Mouse (Mus musculus) intestine, embryonic 15.5 days (tissue): ENCODE results near the gene Prl8a2. TPM values are rescaled to one million over a fixed set of nuclear protein-coding genes. Genes with fewer than 3 reads are reported as not detected.
A peak's percentile ranks its signal among the peaks of the same experiment; 100 is the strongest.

ENCODE experiments used
- ATAC-seq: fragments of 200-750 bp; cut with Nextera tagmentation; 2 replicates; pipeline ENCODE4 v1.8.0; 2017; ENCODE audit warnings: moderate TSS enrichment, moderate library complexity
- H3K27ac ChIP-seq: fragments of 300-500 bp; sonication (generic); 2 replicates; pipeline ENCODE4 v1.5.1; 2015; ENCODE audit warnings: mild to moderate bottlenecking, inconsistent platforms
- H3K27me3 ChIP-seq: fragments of 300-500 bp; sonication (generic); replicated peaks from 2 replicates; pipeline ENCODE4 v1.6.1; 2015; ENCODE audit warnings: inconsistent platforms
- H3K36me3 ChIP-seq: fragments of 300-500 bp; sonication (generic); 2 replicates; pipeline ENCODE4 v1.6.1; 2015; ENCODE audit warnings: inconsistent platforms
- H3K4me1 ChIP-seq: fragments of 300-500 bp; sonication (generic); replicated peaks from 2 replicates; pipeline ENCODE4 v1.6.1; 2015; ENCODE audit warnings: inconsistent platforms
- H3K4me2 ChIP-seq: fragments of 300-500 bp; sonication (generic); replicated peaks from 2 replicates; pipeline ENCODE4 v1.6.1; 2015; ENCODE audit warnings: mild to moderate bottlenecking, inconsistent platforms
- H3K4me3 ChIP-seq: fragments of 300-500 bp; sonication (generic); replicated peaks from 2 replicates; pipeline ENCODE4 v1.5.1; 2015; ENCODE audit warnings: inconsistent platforms
- H3K9ac ChIP-seq: fragments of 300-500 bp; sonication (generic); 2 replicates; pipeline ENCODE4 v1.6.1; 2015; ENCODE audit warnings: inconsistent platforms
- H3K9me3 ChIP-seq: fragments of 300-500 bp; sonication (generic); 2 replicates; pipeline ENCODE4 v1.6.1; 2016; ENCODE audit warnings: inconsistent platforms
- WGBS: fragments of 180-500 bp; shearing (Covaris S2); methylation state at CpG from one replicate; pipeline ENCODE4 v1.1.7; 2015; 5-methylcytosine and 5-hydroxymethylcytosine counted together
- polyA plus RNA-seq: library from polyadenylated mRNA; unstranded; fragments of >200 nt; fragmentation: Nextera tagmentation; extraction: Ambion mirVana; gene quantifications from 2 replicates; pipeline ENCODE4 v1.2.1, GENCODE M21; 2015

Gene Prl8a2
- polyA plus RNA-seq: not detected in 2 replicates

DNA sequence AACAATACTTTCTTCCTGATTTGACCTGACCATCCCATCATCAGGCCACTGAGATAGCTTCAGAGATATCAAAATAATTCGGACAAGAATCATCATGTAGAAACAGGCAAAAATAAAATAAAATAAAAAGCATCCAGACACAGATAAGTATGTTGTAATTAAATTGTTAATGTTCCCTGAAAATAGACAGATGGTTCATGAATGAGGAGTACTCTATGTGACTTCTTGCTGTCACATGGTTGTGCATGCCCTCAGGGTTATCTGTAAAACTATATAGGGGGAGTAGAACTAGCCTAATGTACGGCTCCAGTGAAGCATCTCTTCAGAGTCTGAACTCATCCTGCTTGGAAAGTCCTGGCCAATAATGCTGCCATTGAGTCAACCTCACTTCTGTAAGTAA lies at the start of gene Prl8a2:
Gene Prl8a2, plus strand, starts transcription at position 301 of the 400 bp plus-strand sequence.
- Histone ChIP-seq H3K9me3 (no peaks in the 10 kb centered on the region), H3K9ac (no peak within 1 kb of the TSS), H3K27ac (no peak within 1 kb of the TSS), H3K4me1 (no peaks in the 10 kb centered on the region), H3K27me3 (no peaks in the 10 kb centered on the region), H3K4me3 (no peak within 1 kb of the TSS), H3K36me3 (no peaks in the 10 kb centered on the region), H3K4me2 (no peak within 1 kb of the TSS)
- no peak for ATAC-seq
- 67% methylated on average over 2 of the region's 2 CpGs for WGBS

DNA sequence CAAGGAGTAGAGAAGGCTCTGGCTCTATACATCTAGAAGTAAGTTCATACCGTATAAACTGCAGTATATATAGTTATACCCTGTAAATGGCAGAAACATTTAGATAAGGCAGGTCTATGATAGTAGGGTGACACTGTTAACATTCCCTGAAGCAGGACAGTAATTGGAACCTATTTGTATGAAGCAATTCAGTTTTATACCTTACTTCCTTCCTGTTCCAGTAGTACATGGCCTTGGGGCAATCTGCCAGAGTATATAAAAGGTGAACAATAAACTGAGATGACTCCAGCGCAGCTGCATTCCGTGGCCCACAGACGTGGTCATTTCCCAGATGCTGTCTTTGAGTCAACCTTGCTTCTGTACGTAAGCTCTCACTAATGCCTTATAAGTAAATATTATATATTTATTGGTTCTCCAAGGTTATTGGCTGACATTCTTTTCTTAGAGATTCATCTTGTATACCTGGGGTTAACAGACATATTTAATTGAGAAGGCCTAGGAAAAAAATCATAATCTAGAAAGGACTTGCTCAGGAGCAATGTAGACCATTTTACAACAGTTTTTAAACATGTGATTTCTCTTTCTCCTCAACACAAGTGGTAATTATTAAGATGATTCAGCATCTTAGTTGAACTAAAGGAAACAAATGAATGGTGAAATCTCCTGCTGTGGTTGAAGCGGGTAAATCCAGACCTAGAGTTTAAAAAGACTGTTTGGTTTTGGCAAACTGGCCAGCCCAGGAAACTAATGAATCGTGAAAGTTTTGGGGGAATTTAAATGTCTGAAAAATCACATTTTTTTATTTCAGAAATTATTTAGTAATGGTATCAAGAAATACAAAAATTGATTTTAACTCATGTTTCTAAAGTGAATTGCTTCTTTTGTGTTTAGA lies 32.9 kb upstream of the Prl8a2 start, which contains the start of gene Prl6a1:
Gene Prl6a1, plus strand, starts transcription at position 294 of the 892 bp plus-strand sequence.
- H3K4me1 ChIP-seq: no peaks in the 10 kb centered on the region
- WGBS: 62% methylated on average over 7 of the region's 7 CpGs
- no peak within 1 kb of the TSS for H3K4me3 ChIP-seq
- H3K36me3 ChIP-seq: no peaks in the 10 kb centered on the region
- no peak within 1 kb of the TSS for H3K9ac ChIP-seq
- peak; percentile 98 for ATAC-seq
- no peak within 1 kb of the TSS for H3K27ac ChIP-seq
- H3K4me2 ChIP-seq: no peak within 1 kb of the TSS
- no peaks in the 10 kb centered on the region for H3K27me3 ChIP-seq
- no peaks in the 10 kb centered on the region for H3K9me3 ChIP-seq

DNA sequence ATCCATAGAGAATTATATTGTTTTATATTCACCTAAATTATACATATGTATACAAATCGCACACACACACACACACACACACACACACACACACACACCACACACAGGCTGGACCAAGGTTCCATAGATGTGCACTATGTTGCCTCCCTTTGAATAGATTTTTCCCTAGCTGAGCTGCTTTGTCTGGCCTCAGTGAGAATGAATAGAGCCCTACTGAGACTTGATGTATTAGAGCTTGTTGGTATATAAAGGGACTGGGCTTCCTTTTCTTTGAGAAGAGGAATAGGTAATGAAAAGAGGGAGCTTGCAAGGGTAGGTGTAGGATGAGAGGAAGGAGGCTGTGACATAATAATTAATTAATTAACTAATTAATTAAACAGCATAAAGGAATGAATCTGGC lies 10.5 kb upstream of the Prl8a2 start:
- no peaks in the 10 kb centered on the region for H3K27me3 ChIP-seq
- no peak overlapping the region for H3K9ac ChIP-seq
- H3K4me2 ChIP-seq: no peak overlapping the region
- H3K36me3 ChIP-seq: no peaks in the 10 kb centered on the region
- no peak for ATAC-seq
- 88% methylated on average over 1 of the region's 1 CpGs for WGBS
- no peaks in the 10 kb centered on the region for H3K9me3 ChIP-seq
- H3K27ac ChIP-seq: no peak overlapping the region
- H3K4me1 ChIP-seq: no peaks in the 10 kb centered on the region
- H3K4me3 ChIP-seq: no peak overlapping the region

GRCm38 (mm10) chr13:27342733-27343275 lies 2.7 kb upstream of the Prl8a2 start:
- peak; percentile 34; the same call in 1 of the 2 replicates for ATAC-seq
- 34% methylated on average over 3 of the region's 3 CpGs for WGBS

GRCm38 (mm10) chr13:27390746-27391145 lies 45.3 kb downstream of the Prl8a2 start, which contains the start of gene Prl2b1:
Prl2b1 (minus strand) TSS chr13:27390846.
- ATAC-seq: no peak
- 75% methylated on average over 6 of the region's 6 CpGs for WGBS

More at GRCm38 (mm10) chr13:27342733-27343275, 2.7 kb upstream of the Prl8a2 start:
- H3K4me1 ChIP-seq: no peaks in the 10 kb centered on the region
- no peak overlapping the region for H3K27ac ChIP-seq
- no peak overlapping the region for H3K4me3 ChIP-seq
- H3K9me3 ChIP-seq: no peaks in the 10 kb centered on the region
- H3K9ac ChIP-seq: no peak overlapping the region
- H3K27me3 ChIP-seq: no peaks in the 10 kb centered on the region
- no peak overlapping the region for H3K4me2 ChIP-seq
- no peaks in the 10 kb centered on the region for H3K36me3 ChIP-seq

GRCm38 (mm10) chr13:27399061-27399724 lies 53.7 kb downstream of the Prl8a2 start:
- no peak overlapping the region for H3K4me3 ChIP-seq
- H3K4me2 ChIP-seq: no peak overlapping the region
- ATAC-seq: no peak
- H3K9ac ChIP-seq: no peak overlapping the region
- H3K4me1 ChIP-seq: no peaks in the 10 kb centered on the region
- 93% methylated on average over 7 of the region's 7 CpGs for WGBS
- H3K36me3 ChIP-seq: no peaks in the 10 kb centered on the region
- no peaks in the 10 kb centered on the region for H3K27me3 ChIP-seq
- no peak overlapping the region for H3K27ac ChIP-seq
- no peaks in the 10 kb centered on the region for H3K9me3 ChIP-seq

More at GRCm38 (mm10) chr13:27390746-27391145, 45.3 kb downstream of the Prl8a2 start, which contains the start of gene Prl2b1:
- Histone ChIP-seq H3K27me3 (no peaks in the 10 kb centered on the region), H3K4me2 (no peak within 1 kb of the TSS), H3K9me3 (no peaks in the 10 kb centered on the region), H3K4me1 (no peaks in the 10 kb centered on the region), H3K9ac (no peak within 1 kb of the TSS), H3K27ac (no peak within 1 kb of the TSS), H3K4me3 (no peak within 1 kb of the TSS), H3K36me3 (no peaks in the 10 kb centered on the region)

Other genes starting within 250 kb of the Prl8a2 start
- not detected in 2 replicates for gene Prl3d2, start 224.0 kb upstream of the Prl8a2 start, polyA plus RNA-seq
- gene Prl3d3, start 188.9 kb upstream of the Prl8a2 start, polyA plus RNA-seq: not detected in 2 replicates
- not detected in 2 replicates for gene Prl3c1, start 149.0 kb upstream of the Prl8a2 start, polyA plus RNA-seq
- gene Prl3b1, start 103.8 kb upstream of the Prl8a2 start, polyA plus RNA-seq: not detected in 2 replicates
- not detected in 2 replicates for gene Prl3a1, start 86.2 kb upstream of the Prl8a2 start, polyA plus RNA-seq
- 0.20 and 0.28 TPM in 2 replicates for gene Prl6a1, start 33.0 kb upstream of the Prl8a2 start, polyA plus RNA-seq
- not detected in 2 replicates for gene Prl2b1, start 45.2 kb downstream of the Prl8a2 start, polyA plus RNA-seq
- gene Prl8a6, start 93.0 kb downstream of the Prl8a2 start, polyA plus RNA-seq: not detected in 2 replicates
- not detected in 2 replicates for gene Prl8a8, start 167.5 kb downstream of the Prl8a2 start, polyA plus RNA-seq
- gene Prl8a9, start 218.9 kb downstream of the Prl8a2 start, polyA plus RNA-seq: not detected in 2 replicates
- gene Prl8a1, start 236.5 kb downstream of the Prl8a2 start, polyA plus RNA-seq: not detected in 2 replicates